Mouse (Mus musculus) R1 (cell line): ENCODE measurements around the gene Dtx3.
"Not testable (repeated sequence)": the region's sequence is repeated elsewhere in the genome, so short reads cannot be mapped to it uniquely, and the experiment has no call there.

ENCODE experiments used
- DNase-seq: peaks from one replicate; pipeline ENCODE4 v3.0.0-alpha.2; 2018; ENCODE audit warnings: low read depth, low spot score

Gene Dtx3

DNA sequence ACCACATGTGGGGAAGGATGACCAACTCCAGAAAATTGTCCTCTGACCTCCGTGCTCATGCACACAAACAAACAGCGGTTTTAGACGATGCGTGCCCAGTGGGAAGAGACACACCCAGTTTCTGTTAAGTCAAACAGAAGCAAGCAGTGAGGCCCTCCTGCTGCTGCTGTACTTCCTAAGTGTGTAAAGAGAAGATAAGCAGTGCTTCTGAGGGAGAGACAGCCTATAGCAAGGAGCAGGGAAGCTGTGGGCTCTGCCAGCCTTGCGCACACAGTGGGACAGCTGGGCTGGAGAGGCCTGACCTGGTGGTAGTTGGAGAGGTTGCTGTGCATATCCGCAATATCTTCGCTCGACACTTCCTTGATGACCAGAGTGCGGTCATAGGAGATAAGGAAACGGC is 9.8 kb upstream of the Dtx3 start:
- peak; percentile 48 for DNase-seq

DNA sequence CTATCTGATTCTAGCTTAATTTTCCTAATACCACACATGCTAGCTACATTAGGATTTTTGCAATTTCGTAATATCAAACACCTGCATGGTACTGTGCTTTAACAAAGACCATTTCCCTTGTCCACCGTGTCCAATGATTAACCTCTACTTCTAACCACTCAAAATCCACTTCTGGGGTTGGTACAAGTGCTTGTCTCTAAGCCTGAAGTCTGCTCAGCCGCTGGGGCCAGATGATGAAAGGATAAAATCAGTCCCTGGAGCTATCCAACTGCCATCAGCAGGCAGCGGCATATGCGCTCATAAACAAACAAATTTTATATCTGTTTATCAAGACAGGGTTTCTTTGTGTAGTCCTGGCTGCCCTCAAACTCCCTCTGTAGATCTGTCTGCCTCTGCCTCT is 9.1 kb upstream of the Dtx3 start:
- DNase-seq = no peak

DNA sequence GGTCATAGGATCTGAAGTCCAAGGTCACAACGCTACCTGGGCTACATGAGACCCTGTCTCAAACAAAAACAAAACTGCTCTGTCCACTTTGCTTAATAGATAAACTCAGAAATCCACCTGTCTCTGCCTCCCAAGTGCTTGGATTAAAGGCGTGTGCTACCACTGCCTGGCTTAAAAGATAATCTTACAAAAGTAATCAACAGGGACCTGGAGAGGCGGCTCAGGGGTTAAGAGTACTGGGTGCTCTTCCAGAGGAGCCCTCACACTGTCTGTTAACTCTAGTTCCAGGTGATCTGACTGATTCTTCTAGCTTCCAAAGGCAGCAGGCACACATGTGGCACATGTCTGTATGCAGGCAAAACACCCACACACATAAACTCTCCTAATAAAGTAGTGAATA is 7.6 kb upstream of the Dtx3 start:
- DNase-seq = no peak

DNA sequence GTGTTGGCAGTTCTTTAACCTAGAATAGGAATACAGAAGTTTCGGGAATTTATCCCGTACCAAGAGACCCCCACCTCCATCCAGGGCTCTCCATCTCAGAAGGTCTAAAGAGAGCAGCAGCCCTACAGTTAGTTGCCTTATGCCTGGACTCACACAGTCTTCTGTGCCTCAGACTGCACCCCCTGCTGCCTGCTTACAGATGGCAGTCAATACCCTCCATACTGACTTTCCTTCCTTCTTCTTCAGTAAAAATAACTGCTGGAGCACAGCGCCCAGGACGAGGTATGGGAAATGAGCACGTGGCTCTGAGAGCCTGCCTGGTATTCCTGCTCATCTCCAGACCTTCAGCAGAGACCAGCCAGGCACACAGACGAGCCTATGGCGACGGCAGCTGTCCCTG is 4.8 kb upstream of the Dtx3 start:
- DNase-seq = no peak

DNA sequence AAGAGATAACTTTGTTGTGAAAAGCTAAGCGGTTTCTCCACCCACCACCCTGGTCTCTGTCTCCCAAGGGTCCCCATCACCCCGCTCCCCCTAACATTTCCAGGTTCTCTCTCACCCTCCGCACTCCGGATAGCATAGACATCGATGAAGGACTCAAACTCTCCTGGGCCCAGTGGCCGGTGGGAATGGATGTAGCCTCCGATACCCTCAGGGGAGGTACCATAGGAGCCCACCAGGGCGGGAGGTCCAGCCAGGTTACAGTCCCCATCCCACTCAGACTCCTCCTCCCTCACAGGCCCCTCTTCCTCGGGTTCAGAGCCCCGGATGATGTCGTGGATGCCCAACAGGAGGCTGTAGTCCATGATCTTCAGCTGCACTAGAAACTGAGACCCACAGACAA is 3.9 kb upstream of the Dtx3 start:
- no peak for DNase-seq

DNA sequence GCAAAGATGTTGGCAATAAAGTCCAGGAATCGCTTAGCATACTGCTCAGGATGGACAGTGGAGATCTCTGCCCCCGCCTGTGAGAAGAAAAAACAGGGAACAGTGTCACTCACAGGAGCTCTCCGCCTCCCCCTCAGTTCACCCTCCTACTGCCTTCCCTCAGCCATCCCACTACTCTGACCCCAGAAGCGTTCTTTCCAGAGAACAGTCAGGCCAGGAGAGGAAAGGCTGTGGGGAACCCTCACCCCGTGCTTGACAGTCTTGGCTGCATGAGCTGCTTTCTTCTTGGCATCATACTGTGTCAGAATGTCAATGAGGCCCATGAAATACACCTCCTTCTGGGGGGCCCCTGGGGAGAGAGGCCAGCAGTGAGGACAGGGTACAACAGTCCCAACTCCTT is 3.5 kb upstream of the Dtx3 start:
- DNase-seq = no peak

DNA sequence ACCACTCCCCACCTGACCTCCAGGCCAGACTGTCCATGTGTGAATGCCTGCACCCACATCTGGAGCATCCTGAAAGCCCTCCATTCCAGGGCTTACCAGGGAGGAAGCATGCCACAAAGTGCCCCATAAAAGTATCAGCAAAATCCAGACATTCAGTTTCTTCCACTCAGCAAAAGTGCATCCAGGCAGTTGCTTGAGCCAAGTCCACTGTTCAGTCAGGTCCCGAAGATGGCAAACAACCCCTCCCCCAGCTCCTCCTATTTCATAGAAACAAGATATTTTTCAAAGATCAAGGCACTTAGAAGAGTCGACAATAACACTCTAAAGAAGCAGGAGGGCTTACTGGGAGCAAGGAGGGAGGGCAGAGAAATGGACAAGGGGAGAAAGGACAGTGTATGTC is 3.0 kb upstream of the Dtx3 start:
- no peak for DNase-seq

DNA sequence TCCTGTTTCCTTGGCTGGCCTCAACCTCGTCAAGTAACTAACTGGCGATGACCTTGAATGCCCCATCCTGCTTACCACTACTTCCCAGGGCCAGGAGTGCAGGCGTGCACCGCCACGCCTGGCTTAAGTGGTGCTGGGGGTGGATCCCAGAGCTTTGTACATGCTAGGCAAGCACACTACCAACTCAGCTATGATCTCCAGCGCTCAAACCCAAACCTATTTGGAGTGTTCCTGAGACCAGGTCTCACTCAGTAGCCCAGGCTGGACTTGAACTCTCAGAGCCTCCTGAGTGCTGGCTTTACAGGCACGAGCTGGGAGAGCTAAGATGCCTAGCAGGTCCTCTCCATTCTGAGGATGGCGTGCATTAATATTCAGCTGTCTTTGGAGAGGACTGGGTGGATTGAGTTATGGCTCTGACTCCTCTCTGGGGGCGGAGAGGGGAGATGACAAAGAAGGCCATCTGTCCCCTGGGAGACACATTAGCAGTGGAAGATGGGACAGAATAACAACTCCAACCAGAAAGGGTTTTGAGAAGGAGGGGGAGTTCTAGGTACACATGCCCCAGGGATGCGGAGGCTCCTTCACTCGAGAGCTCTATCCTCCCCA is 2.1 kb upstream of the Dtx3 start:
- no peak for DNase-seq

DNA sequence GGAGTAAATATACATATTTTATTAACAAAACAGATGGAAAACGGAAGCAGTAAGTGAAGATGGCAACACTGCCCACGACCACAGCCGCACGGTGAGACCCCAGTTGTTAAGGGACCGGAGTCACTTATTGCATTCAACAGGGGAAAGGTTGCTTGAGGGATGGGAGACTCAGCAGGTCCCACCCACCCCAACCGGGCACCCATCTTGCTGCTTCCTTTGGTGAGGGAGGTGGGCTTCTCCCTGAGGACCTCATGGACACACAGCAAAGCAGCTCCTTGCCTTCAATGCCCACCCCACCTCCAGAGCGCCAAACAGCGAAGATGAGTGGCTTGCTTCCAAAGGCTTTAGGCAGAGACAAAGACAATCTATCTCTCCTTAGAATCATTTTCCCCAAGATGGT is 1.6 kb upstream of the Dtx3 start:
- no peak for DNase-seq

DNA sequence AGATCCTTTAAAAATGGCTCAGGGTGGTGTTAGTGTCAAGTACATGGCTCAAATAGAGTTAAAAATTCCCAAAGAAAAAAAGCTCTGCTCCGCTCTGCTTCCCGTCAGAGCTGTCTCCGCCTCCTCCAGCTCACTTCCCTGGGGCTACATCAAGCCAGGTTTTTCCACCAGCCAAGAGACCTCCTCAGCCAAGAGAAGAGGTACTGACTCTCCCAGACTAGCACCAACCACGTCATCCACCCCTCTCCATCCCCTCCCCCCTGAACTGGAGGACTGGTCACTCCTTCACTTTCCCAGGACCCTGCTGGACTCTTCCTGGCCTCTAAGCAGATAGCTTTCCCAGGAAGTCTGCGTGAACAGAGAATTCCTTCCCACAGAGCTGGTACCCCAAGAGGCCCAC is 864 bp upstream of the Dtx3 start:
- DNase-seq = no peak

DNA sequence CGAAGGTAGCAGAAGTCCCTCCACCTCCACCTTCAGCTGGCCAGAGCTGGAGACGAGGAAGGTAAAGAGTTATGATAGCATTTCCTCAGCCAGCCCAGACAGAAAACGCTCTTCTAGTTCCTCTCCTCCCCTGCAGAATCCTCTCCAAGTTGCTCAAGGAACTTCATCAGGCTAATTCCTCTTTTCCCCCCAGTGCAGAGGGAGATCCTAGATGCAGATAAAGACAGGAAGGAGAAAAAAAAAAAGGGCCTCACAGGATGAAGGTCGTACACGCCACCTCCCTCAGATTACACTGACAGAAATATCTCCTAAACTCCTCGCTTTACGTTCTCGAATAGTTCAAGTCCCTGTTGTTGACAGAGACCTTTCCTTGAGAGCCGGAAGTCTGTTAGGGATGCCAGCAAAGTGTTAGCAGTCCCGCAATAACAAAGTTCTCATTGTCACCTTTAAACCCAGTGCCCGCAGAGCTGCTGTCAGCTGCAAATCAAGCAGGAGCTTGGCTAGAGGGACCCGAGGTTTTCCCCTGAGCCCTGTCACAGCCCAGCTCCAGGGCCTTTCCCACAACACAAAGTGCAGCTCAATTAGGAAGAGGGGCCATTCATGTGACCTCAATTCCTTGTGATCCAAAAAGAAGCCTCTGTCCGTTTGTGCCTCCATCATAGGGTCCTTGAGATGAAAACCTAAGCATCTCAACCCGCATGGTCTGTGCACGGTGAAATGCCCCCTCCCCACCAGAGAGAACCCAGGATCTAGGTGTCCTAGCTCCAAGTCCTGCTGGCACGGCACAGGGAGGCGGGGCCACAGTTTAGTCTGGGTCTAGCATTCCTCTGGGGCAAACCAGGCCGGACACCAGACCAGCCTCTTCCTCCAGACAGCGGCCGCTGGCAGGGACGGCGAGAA is 850 bp downstream of the Dtx3 start:
- no peak for DNase-seq

DNA sequence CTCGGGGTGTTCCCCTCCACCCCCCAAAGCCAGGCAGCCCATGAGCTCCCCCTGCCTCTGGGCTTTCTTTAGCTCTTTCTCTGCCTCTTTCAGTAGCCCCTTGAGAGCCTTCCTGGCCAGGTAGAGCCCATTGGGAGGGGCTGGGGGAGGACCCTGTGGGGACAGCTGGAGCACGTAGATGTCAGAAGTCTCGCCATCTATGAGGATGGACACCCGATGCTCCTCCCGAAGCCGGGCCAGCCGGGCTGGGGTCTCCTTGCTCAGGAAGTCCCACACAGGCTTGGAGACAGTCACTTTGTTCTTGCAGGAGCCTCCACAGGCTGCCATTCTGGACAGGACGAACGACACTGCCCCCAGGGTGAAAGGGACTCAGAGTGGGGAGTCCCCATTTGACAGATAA is 2.5 kb downstream of the Dtx3 start:
- DNase-seq = no peak

DNA sequence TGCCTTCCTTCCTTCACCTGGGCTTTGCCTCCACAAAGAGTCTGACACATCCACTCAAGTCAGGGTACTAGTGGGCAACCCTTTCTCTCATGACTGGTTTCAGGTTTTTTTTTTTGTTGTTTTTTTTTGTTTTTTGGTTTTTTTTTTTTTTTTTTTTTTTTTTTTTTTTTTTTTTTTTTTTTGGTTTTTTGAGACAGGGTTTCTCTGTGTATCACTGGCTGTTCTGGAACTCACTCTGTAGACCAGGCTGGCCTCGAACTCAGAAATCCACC is 3.5 kb downstream of the Dtx3 start:
- not testable (repeated sequence) for DNase-seq

DNA sequence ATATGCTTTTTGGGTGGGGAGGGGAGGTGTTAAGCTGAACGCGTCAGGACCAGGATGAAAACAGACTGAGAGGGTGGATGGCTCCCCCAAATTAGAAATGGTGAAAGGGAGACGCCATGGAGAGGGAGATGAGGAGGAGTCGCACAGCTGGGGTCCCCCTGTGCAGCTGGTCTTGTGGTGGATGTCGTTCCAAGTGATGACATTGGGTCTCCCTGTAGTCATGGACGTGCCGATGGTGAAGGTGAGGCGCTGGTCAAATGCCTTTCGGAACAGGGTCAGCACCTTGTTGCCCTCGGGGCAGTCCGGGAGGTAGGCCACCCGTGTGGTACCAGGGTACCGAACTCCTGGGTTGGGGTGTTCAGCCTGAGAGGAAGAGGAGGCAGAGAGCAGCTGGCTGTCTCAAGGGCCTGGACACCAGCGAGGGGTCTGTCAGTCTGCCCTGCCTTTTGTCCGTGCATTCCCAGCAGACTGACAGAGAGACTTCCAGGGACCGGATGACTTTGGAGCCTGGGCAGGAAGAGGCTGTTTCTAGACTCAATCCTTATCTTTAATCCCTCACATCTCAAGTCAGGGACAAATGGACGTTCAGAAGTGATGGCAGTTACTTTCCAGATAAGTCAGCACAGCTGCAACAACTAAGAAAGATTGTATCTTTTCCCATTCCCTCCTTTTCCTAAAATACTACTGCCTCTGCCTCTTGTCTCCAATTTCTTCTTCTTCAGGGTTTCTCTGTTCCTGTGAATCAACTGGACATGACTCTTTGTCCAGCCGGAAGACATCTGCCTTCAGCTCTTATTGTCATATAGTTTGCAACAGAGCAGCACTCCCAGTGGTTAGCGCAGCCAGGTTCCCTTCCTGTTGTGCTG is 4.1 kb downstream of the Dtx3 start:
- DNase-seq = no peak

DNA sequence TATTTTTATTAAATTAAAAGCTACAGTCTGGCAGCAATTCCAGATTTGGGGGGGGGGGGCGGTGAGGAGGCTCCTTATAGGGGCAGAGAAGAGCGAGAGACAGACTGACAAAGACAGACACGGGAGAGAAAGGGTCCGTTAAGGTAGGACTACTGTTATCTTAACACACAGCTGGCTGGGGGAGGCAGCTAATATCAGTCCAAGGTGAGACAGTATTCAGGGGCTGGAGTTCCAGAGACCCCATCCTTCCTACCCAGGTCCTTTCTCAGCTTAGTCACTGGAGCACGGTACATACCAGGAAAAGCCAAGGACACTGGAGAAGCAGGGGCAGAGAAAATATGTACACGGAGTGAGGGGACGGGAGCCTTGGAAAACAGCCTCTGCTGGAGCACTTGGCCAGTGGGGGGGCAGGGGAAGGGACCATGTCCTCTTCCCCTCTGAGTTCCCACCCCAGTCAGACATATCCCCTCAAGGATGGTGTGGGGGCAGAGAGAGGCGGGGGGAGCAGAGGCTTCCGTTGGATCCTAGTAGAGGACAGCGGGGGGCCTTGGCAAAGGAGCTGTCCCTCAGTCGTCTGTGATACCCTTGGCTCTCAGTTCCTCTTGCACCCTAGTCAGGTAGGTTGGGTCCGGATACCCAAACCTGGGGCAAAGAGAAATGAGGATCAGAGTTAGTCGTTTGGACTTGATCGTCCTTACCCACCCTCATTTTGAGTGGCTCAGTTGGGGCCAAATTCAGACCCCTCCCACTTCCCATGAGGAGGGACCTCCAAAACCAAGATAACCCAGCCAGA is 4.9 kb downstream of the Dtx3 start:
- no peak for DNase-seq

DNA sequence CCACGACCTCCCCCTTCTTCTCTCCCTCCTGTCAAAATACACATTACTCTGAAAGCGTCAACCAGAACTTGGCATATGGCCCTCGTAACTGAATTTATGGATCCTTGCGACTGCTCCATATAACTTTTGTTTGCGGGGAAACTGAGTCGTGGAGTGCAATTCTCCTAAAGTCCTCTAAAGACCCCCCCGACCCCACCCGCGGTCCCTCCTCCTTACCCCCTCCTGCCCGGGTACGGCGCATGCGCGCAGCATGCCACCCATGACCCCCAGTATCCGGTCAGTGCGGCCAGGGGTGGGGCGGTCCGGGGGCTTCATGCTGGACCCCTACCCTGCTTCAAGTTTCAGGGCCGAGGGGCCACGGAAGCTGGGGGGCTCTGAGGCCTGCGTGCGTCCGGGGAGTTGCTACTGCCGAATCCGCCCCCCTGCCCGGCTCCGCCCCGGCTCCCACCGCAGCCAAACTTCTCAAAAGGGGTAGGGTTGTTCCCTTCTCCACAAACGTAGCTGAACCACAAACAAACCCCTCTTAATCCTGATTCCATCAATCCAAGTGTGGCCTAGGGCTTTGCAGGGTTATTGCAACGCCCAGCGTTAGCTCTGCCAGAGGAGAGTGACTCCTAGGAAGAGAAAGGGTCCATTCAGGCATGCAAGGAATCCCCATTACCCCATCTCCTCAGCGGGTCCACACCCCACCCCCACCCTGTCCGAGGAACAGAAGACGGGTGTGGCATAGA is 5.7 kb downstream of the Dtx3 start, which contains the start of gene Arhgef25:
TSS of gene Arhgef25 (minus strand) at position 433 of the 731 bp plus-strand sequence.
- peak; percentile 69 for DNase-seq

DNA sequence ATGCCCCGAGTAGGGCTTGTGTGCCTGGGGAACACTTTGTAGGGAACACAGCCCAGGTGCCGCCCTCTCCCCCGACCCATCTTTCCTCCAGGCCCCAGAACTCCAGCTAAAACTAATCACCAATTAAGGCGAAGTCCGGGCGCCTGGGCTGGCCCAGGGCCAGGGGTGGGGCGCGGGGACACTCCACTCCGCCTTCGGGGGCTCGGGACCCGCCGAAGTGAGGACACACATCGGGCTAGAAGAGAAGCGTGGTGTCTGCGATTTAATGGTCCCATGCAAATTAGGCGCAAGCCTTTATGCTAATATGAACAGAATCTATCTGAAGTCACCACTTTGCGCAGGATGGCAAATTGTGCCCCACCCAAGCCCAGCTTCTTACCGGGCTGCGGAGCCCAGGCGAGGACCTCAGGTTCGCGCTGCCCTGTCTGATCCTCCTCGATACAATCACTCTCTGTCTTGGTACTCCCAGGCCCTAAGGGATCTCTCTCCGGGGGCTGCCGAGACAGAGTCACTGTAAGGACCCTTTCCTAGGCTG is 6.3 kb downstream of the Dtx3 start:
- DNase-seq = no peak

DNA sequence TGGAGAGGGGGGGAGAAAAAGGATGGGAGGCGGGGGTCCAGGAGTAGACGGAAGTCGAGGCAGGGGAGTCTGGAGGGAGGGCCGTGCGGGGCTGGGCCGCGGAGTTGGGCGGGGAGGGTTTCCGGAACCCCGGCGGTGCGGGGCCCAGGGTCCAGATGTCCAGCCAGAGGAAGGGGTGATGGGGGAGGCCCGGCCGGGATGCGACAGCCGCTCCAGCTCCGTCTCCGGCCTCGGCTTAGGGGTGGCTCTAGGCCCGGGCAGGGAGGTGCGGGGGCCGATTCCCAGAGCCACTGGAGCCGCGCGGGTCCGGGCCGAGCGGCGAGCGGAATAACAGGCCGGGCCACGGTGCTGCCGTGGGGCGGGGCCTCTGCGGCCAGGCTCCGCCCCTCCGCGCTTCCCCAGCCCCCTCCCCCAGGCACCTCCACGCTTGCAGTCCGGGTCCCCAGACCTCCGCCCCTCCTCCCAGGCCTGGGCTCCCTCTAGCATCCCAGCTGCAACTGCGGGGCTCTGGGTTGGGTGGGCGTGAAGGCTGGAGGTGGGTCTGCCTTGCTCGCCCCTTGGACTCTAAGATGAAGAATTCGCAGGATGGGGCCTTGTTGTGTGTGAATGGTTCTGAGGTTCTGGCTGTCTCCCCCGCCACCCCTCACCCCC is 6.9 kb downstream of the Dtx3 start:
- peak; percentile 89 for DNase-seq

DNA sequence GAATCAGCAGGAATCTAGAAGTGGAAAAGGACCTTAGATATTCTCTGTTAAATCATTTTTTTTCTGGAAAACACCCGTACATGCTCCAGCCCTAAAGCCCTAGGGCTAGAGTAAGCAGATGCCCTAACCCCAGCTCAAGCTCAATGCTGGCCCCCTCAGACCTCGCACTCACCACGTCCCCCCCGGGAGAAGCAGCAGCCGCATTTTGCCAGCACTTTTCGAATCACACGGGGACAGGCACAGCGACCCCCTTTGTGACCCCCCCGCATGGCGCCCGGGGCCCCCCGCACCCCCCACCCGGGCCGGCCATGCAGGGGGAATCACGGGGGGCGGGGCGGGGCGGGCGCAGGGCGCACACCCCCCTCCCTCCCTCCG is 7.5 kb downstream of the Dtx3 start:
- DNase-seq = no peak

DNA sequence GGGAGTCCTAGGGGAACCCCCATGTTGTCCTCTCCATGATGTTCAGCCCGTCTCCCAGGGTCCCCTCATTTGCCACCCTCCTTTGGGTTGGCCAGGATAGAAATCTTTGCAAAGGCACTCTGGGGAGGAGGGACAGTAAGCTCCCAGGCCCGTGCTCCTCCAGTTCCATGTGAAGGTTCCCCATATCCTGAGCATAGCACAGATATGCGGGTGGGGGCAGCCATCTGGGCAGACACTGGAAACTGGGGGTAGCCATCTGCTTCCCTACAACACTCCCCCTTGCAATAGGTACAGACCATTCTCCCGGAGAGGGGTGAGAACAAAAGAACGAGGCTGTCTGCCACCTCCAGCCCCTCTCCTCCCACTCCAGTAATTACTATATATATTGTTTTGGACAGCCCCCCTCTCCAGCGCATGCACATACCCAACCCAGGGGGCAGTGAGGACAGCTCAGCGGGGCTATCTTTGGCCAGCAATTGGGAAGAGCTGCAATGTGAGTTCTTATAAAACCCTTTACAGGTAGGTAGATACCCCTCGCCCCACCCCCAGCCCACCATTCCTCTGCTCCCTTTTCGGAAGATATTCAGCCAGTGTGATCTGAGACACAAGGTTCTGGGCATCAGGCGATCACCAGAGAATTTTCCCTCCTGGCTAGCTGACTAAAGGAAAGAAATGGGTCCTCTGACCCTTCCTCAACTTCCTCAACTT is 8.0 kb downstream of the Dtx3 start:
- DNase-seq = no peak
